In the genomic region with DNA sequence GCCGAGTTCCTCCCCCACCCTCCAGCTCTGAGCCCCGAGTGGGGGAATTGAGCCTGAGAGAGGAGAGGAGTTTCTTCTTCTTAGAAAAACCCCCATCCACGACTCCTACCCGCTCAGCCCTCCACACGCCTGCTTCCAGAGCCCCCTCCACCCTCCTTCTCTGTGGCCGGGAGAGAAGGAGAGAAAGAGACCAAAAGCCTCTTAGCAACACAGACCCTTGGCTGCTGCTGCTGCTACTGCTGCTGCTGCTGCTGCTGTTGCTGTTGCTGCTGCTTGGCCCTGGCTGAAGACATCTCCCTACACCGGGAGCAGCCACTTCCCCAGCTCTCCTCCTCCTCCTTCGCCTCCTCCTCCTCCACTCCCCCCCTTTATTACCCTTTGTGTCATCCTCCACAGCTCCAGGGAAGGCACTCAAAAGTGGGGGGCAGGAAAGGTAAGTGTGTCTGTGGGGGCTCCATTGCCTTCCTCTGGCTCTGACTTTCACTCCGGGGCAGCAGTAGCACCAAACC, we compare ENCODE assay signal across 8 mouse cellular contexts. TPM values are rescaled to one million over a fixed set of nuclear protein-coding genes. Genes with fewer than 3 reads are reported as not detected.
DNase-seq lines count a peak whose midpoint lies in the region; ATAC-seq and TF ChIP-seq lines count a peak whose summit lies in the region.

No protein-coding gene starts in this region.

- peak overlapping the region; percentile 92 for H3K27ac ChIP-seq in intestine, embryonic 14.5 days (ENCODE audit: low read depth)
- H3K27ac ChIP-seq in limb, embryonic 12.5 days: peak overlapping the region; percentile 95
- H3K27ac ChIP-seq in midbrain, embryonic 12.5 days (replicated peaks): peak overlapping the region; percentile 96
- peak overlapping the region; percentile 73 for H3K27ac ChIP-seq in spleen, adult 2 months (ENCODE audit: insufficient read depth, low read length)

- intact Hi-C loops in left cerebral cortex, postnatal 4 days (cut with DNase I): loop anchor here (10.0 kb wide), 2 partner anchors 365 to 775 kb away; no protein-coding TSS in a partner anchor

- no peaks in the 10 kb centered on the region for H3K36me3 ChIP-seq in intestine, embryonic 14.5 days (ENCODE audit: control insufficient read depth, insufficient read depth, low read length)
- no peaks in the 10 kb centered on the region for H3K36me3 ChIP-seq in limb, embryonic 12.5 days
- H3K36me3 ChIP-seq in midbrain, embryonic 12.5 days: no peaks in the 10 kb centered on the region
- H3K36me3 ChIP-seq in spleen, adult 2 months (ENCODE audit: control insufficient read depth, insufficient read depth, low read length): no peaks in the 10 kb centered on the region

- WGBS in intestine, embryonic 14.5 days: 2% methylated on average over 8 of the region's 9 CpGs
- 0% methylated on average over 9 of the region's 9 CpGs for WGBS in limb, embryonic 12.5 days
- WGBS in midbrain, embryonic 12.5 days: 0% methylated on average over 8 of the region's 9 CpGs
- WGBS in spleen, adult 2 months: 0% methylated on average over 9 of the region's 9 CpGs

- H3K4me3 ChIP-seq in intestine, embryonic 14.5 days (ENCODE audit: low read depth, low read length): peak overlapping the region; percentile 75
- peak overlapping the region; percentile 72 for H3K4me3 ChIP-seq in limb, embryonic 12.5 days (replicated peaks)
- H3K4me3 ChIP-seq in midbrain, embryonic 12.5 days: peak overlapping the region; percentile 89
- peak overlapping the region; percentile 90 for H3K4me3 ChIP-seq in spleen, adult 2 months (ENCODE audit: extremely low read depth, insufficient read depth, insufficient read length)

- H3K9ac ChIP-seq in intestine, embryonic 14.5 days (ENCODE audit: low read length): peak overlapping the region; percentile 89
- H3K9ac ChIP-seq in limb, embryonic 12.5 days (replicated peaks): peak overlapping the region; percentile 76
- peak overlapping the region; percentile 89 for H3K9ac ChIP-seq in midbrain, embryonic 12.5 days (replicated peaks)

- peaks cover 9% of the 10 kb centered on the region; the same call in 1 of the 2 replicates for H3K4me1 ChIP-seq in intestine, embryonic 14.5 days (replicated peaks; ENCODE audit: control insufficient read depth, insufficient read depth, low read length)
- peaks cover 8% of the 10 kb centered on the region for H3K4me1 ChIP-seq in limb, embryonic 12.5 days (replicated peaks)
- peaks cover 9% of the 10 kb centered on the region for H3K4me1 ChIP-seq in midbrain, embryonic 12.5 days
- no peaks in the 10 kb centered on the region for H3K4me1 ChIP-seq in spleen, adult 2 months (ENCODE audit: control insufficient read depth, insufficient read depth, insufficient read length)

- no peaks in the 10 kb centered on the region for H3K9me3 ChIP-seq in intestine, embryonic 14.5 days (ENCODE audit: control insufficient read depth, low read length)
- H3K9me3 ChIP-seq in limb, embryonic 12.5 days: no peaks in the 10 kb centered on the region
- no peaks in the 10 kb centered on the region for H3K9me3 ChIP-seq in midbrain, embryonic 12.5 days

- TF ChIP-seq POLR2A in spleen, adult 2 months (IDR thresholded peaks at IDR 0.05; ENCODE audit: low read depth, low read length): no peak

- ATAC-seq in intestine, embryonic 14.5 days (replicated peaks; ENCODE audit: low FRiP score, low TSS enrichment, low read depth): peak; percentile 47
- peak; percentile 61 for ATAC-seq in limb, embryonic 12.5 days (ENCODE audit: insufficient number of reproducible peaks, insufficient read depth, low FRiP score, low TSS enrichment, low read depth)
- peak; percentile 78 for ATAC-seq in midbrain, embryonic 12.5 days (ENCODE audit: low FRiP score, low read depth)

- peak overlapping the region; percentile 68 for H3K4me2 ChIP-seq in intestine, embryonic 14.5 days (ENCODE audit: low read length)
- H3K4me2 ChIP-seq in limb, embryonic 12.5 days: peak overlapping the region; percentile 69
- H3K4me2 ChIP-seq in midbrain, embryonic 12.5 days (replicated peaks): peak overlapping the region; percentile 65

- no peak for TF ChIP-seq CTCF in spleen, adult 2 months (IDR thresholded peaks at IDR 0.05; ENCODE audit: extremely low read depth, insufficient read depth, insufficient read length, insufficient replicate concordance)

- H3K27me3 ChIP-seq in intestine, embryonic 14.5 days (replicated peaks; ENCODE audit: control insufficient read depth, insufficient read depth, low read length): no peaks in the 10 kb centered on the region
- no peaks in the 10 kb centered on the region for H3K27me3 ChIP-seq in limb, embryonic 12.5 days
- H3K27me3 ChIP-seq in midbrain, embryonic 12.5 days: no peaks in the 10 kb centered on the region
- no peaks in the 10 kb centered on the region for H3K27me3 ChIP-seq in spleen, adult 2 months (ENCODE audit: control insufficient read depth, insufficient read depth, low read length)

- DNase-seq in left cerebral cortex, adult 11 months (ENCODE audit: low spot score): peak; percentile 27
- DNase-seq in left cerebral cortex, postnatal 4 days: no peak
- DNase-seq in cerebellum, postnatal 25 days: peak; percentile 50 to 57
- peak; percentile 19 for DNase-seq in gastrocnemius, adult 18-20 months (ENCODE audit: low spot score)
- DNase-seq in intestine, embryonic 14.5 days (ENCODE audit: low spot score): peak; percentile 87
- DNase-seq in spleen, adult 2 months (ENCODE audit: low read depth in 1 of 2, low spot score in 2 of 2): peak; percentile 9 to 27

RNA-seq across cellular contexts. Expression of a gene that starts 0.3 kb away (rescaled TPM):
- 10 to 100 TPM; 72.3 to 88.9 TPM for total RNA-seq in left cerebral cortex, postnatal 4 days (2021)
- total RNA-seq in gastrocnemius, adult 18-20 months (2021): 10 to 100 TPM; 22.8 to 29.9 TPM
- 107 and 119 TPM in 2 replicates for polyA plus RNA-seq in intestine, embryonic 14.5 days (2014; fragmentation: Nextera tagmentation; extraction: Ambion mirVana)
- polyA plus RNA-seq in limb, embryonic 12.5 days (2016; fragmentation: Nextera tagmentation; extraction: Ambion mirVana): 129 and 135 TPM in 2 replicates
- polyA plus RNA-seq in midbrain, embryonic 12.5 days (2016; fragmentation: Nextera tagmentation; extraction: Ambion mirVana): 126 and 135 TPM in 2 replicates
- polyA plus RNA-seq in spleen, adult 2 months (2012; rRNA removed): 3.8 and 4.7 TPM in 2 replicates

RNA-seq across cellular contexts. Expression of a gene that starts 0.5 kb away (rescaled TPM):
- 100 to 1,000 TPM in 1 of 2 experiments, 10 to 100 TPM in 1; 98.6 to 104 TPM for total RNA-seq in left cerebral cortex, postnatal 4 days (2021)
- total RNA-seq in gastrocnemius, adult 18-20 months (2021): 10 to 100 TPM; 39.1 to 40.4 TPM
- polyA plus RNA-seq in intestine, embryonic 14.5 days (2014; fragmentation: Nextera tagmentation; extraction: Ambion mirVana): 27.9 and 29.9 TPM in 2 replicates
- polyA plus RNA-seq in limb, embryonic 12.5 days (2016; fragmentation: Nextera tagmentation; extraction: Ambion mirVana): 25.6 and 33.5 TPM in 2 replicates
- polyA plus RNA-seq in midbrain, embryonic 12.5 days (2016; fragmentation: Nextera tagmentation; extraction: Ambion mirVana): 35.1 and 42.3 TPM in 2 replicates
- 3.1 and 4.1 TPM in 2 replicates for polyA plus RNA-seq in spleen, adult 2 months (2012; rRNA removed)

Comparison
In these comparisons a context has a peak if more than half of its experiments do, and no peak if none do; other contexts are left out.
1. RNA of a gene that starts 0.3 kb away (polyA plus RNA-seq): 126 to 135 TPM in midbrain, embryonic 12.5 days, 129 to 135 TPM in limb, embryonic 12.5 days and 107 to 119 TPM in intestine, embryonic 14.5 days; 3.8 to 4.7 TPM in spleen, adult 2 months; every median in the first group is over 10 times any median in the second.
2. Peak in every context shown above with its lines, with median percentiles within 50 percentile points of each other: ATAC-seq, H3K27ac ChIP-seq, H3K4me2 ChIP-seq, H3K4me3 ChIP-seq and H3K9ac ChIP-seq.